Mouse (Mus musculus) MEL (cell line): Measurements from ENCODE around the gene Pde4a. TPM values are rescaled to one million over a fixed set of nuclear protein-coding genes. Genes with fewer than 3 reads are reported as not detected.

ENCODE experiments used
- DNase-seq: peaks from one replicate; pipeline ENCODE4 v3.0.0; 2011; ENCODE audit warnings: low read depth, low spot score
- H3K27ac ChIP-seq: 2 replicates; pipeline ENCODE4 v1.5.1; 2012; ENCODE audit warnings: low read depth, mild to moderate bottlenecking, control low read depth, low read length, moderate library complexity; ENCODE audit not compliant: control insufficient read depth
- H3K27me3 ChIP-seq, 2 experiments: fragments of 150-350 bp in 1 of 2; sonication (generic) in 1 of 2; 2 replicates each; pipeline ENCODE4 v1.6.1; 2012; ENCODE audit warnings: low read length in 2 of 2, mild to moderate bottlenecking in 2 of 2, improper control_type of control experiment in 1 of 2, moderate library complexity in 1 of 2; ENCODE audit not compliant: insufficient read depth in 2 of 2, control insufficient read depth in 1 of 2
- H3K36me3 ChIP-seq, 2 experiments: 2 replicates each; pipeline ENCODE4 v1.6.1; 2012 to 2014; ENCODE audit warnings: low read length in 2 of 2, improper control_type of control experiment in 1 of 2, inconsistent platforms in 1 of 2, mild to moderate bottlenecking in 1 of 2; ENCODE audit not compliant: insufficient read depth in 2 of 2, control insufficient read depth in 1 of 2
- H3K4me1 ChIP-seq, 2 experiments: fragments of 150-350 bp in 1 of 2; sonication (generic) in 1 of 2; 2 replicates each; pipeline ENCODE4 v1.6.1; 2012; ENCODE audit warnings: low read length in 2 of 2, improper control_type of control experiment in 1 of 2, mild to moderate bottlenecking in 1 of 2; ENCODE audit not compliant: insufficient read depth in 2 of 2, control insufficient read depth in 1 of 2
- H3K4me3 ChIP-seq, 2 experiments: fragments of 150-350 bp in 1 of 2; sonication (generic) in 1 of 2; 2 replicates each; pipeline ENCODE4 v1.5.1; 2012; ENCODE audit warnings: low read depth in 2 of 2, low read length in 2 of 2, mild to moderate bottlenecking in 2 of 2, moderate library complexity in 2 of 2, control low read depth in 1 of 2, improper control_type of control experiment in 1 of 2; ENCODE audit not compliant: control insufficient read depth in 1 of 2, insufficient read depth in 1 of 2
- H3K79me2 ChIP-seq: 2 replicates; pipeline ENCODE4 v1.6.1; 2012; ENCODE audit warnings: mild to moderate bottlenecking, low read length, moderate library complexity; ENCODE audit not compliant: control insufficient read depth, poor library complexity, insufficient read depth
- H3K9ac ChIP-seq: 2 replicates; pipeline ENCODE4 v1.6.1; 2012; ENCODE audit warnings: low read depth, mild to moderate bottlenecking, control low read depth, low read length, moderate library complexity; ENCODE audit not compliant: control insufficient read depth, poor library complexity, severe bottlenecking
- H3K9me3 ChIP-seq: fragments of 150-350 bp; sonication (generic); replicated peaks from 2 replicates; pipeline ENCODE4 v1.6.1; 2012; ENCODE audit warnings: mild to moderate bottlenecking, low read length, improper control_type of control experiment, moderate library complexity; ENCODE audit not compliant: insufficient read depth
- BHLHE40 ChIP-seq: IDR thresholded peaks from 2 replicates; pipeline ENCODE4 v1.6.1; 2012; ENCODE audit warnings: low read depth, mild to moderate bottlenecking, inconsistent platforms, low read length, improper control_type of control experiment, borderline replicate concordance
- CHD2 ChIP-seq: IDR thresholded peaks from 2 replicates; pipeline ENCODE4 v1.6.1; 2011; ENCODE audit warnings: low read length, improper control_type of control experiment
- CTCF ChIP-seq, 3 experiments: IDR thresholded peaks in 2 of 3; conservative IDR thresholded peaks in 1 of 3; 2 replicates each; pipeline ENCODE4 v1.5.1; 2011 to 2012; ENCODE audit warnings: low read length in 3 of 3, low read depth in 2 of 3, mild to moderate bottlenecking in 2 of 3, improper control_type of control experiment in 1 of 3, inconsistent platforms in 1 of 3, mixed read lengths in 1 of 3, moderate library complexity in 1 of 3; ENCODE audit not compliant: control insufficient read depth in 1 of 3, insufficient read depth in 1 of 3, poor library complexity in 1 of 3, severe bottlenecking in 1 of 3
- E2F4 ChIP-seq: IDR thresholded peaks from 2 replicates; pipeline ENCODE4 v1.6.1; 2011; ENCODE audit warnings: low read depth, low read length, improper control_type of control experiment, borderline replicate concordance
- ELF1 ChIP-seq: IDR thresholded peaks from 2 replicates; pipeline ENCODE4 v1.6.1; 2014; ENCODE audit warnings: low read depth, mild to moderate bottlenecking, inconsistent platforms, low read length, improper control_type of control experiment, moderate library complexity
- EP300 ChIP-seq, 2 experiments: IDR thresholded peaks; 2 replicates each; pipeline ENCODE4 v1.6.1; 2011; ENCODE audit warnings: improper control_type of control experiment in 2 of 2, low read length in 2 of 2, low read depth in 1 of 2, mild to moderate bottlenecking in 1 of 2
- ETS1 ChIP-seq: IDR thresholded peaks from 2 replicates; pipeline ENCODE4 v1.6.1; 2012; ENCODE audit warnings: low read depth, mild to moderate bottlenecking, inconsistent platforms, low read length, improper control_type of control experiment, moderate library complexity
- GATA1 ChIP-seq: IDR thresholded peaks from 2 replicates; pipeline ENCODE4 v1.6.1; 2011; ENCODE audit warnings: low read depth, low read length, improper control_type of control experiment
- HCFC1 ChIP-seq: IDR thresholded peaks from 2 replicates; pipeline ENCODE4 v1.6.1; 2012; ENCODE audit warnings: low read depth, mild to moderate bottlenecking, inconsistent platforms, low read length, improper control_type of control experiment, moderate library complexity
- JUND ChIP-seq: IDR thresholded peaks from 2 replicates; pipeline ENCODE4 v1.6.1; 2011; ENCODE audit warnings: low read depth, mild to moderate bottlenecking, improper control_type of control experiment, low read length
- MAX ChIP-seq: IDR thresholded peaks from 2 replicates; pipeline ENCODE4 v1.6.1; 2011; ENCODE audit warnings: low read length, improper control_type of control experiment
- MAZ ChIP-seq: IDR thresholded peaks from 2 replicates; pipeline ENCODE4 v1.6.1; 2012; ENCODE audit warnings: low read depth, mild to moderate bottlenecking, inconsistent platforms, low read length, improper control_type of control experiment
- MXI1 ChIP-seq: IDR thresholded peaks from 2 replicates; pipeline ENCODE4 v1.6.1; 2011; ENCODE audit warnings: mild to moderate bottlenecking, low read depth, low read length, improper control_type of control experiment
- MYB ChIP-seq: IDR thresholded peaks from 2 replicates; pipeline ENCODE4 v1.6.1; 2011; ENCODE audit warnings: mild to moderate bottlenecking, low read depth, low read length, improper control_type of control experiment
- MYC ChIP-seq: IDR thresholded peaks from 2 replicates; pipeline ENCODE4 v1.6.1; 2011; ENCODE audit warnings: low read depth, mild to moderate bottlenecking, low read length, improper control_type of control experiment, moderate library complexity
- NELFE ChIP-seq: IDR thresholded peaks from 2 replicates; pipeline ENCODE4 v1.6.1; 2011; ENCODE audit warnings: low read depth, low read length, improper control_type of control experiment
- POLR2A ChIP-seq, 2 experiments: IDR thresholded peaks; 2 replicates each; pipeline ENCODE4 v1.6.1; 2011 to 2012; ENCODE audit warnings: low read length in 2 of 2, mild to moderate bottlenecking in 2 of 2, control low read depth in 1 of 2, improper control_type of control experiment in 1 of 2, low read depth in 1 of 2, moderate library complexity in 1 of 2; ENCODE audit not compliant: control insufficient read depth in 1 of 2, insufficient read depth in 1 of 2, poor library complexity in 1 of 2
- POLR2AphosphoS2 ChIP-seq: IDR thresholded peaks from 2 replicates; pipeline ENCODE4 v1.6.1; 2011; ENCODE audit warnings: low read length, improper control_type of control experiment
- RCOR1 ChIP-seq: IDR thresholded peaks from 2 replicates; pipeline ENCODE4 v1.6.1; 2012; ENCODE audit warnings: low read depth, mild to moderate bottlenecking, inconsistent platforms, low read length, improper control_type of control experiment
- SIN3A ChIP-seq: IDR thresholded peaks from 2 replicates; pipeline ENCODE4 v1.6.1; 2012; ENCODE audit warnings: low read length, improper control_type of control experiment, inconsistent platforms
- TAL1 ChIP-seq: IDR thresholded peaks from 2 replicates; pipeline ENCODE4 v1.6.1; 2012; ENCODE audit warnings: mild to moderate bottlenecking, inconsistent platforms, low read length, moderate library complexity, mixed read lengths
- TBP ChIP-seq: IDR thresholded peaks from 2 replicates; pipeline ENCODE4 v1.8.0; 2011; ENCODE audit warnings: low read depth, low read length, improper control_type of control experiment
- TCF12 ChIP-seq: IDR thresholded peaks from 2 replicates; pipeline ENCODE4 v1.6.1; 2014; ENCODE audit warnings: low read depth, mild to moderate bottlenecking, inconsistent platforms, low read length, improper control_type of control experiment, moderate library complexity
- UBTF ChIP-seq: IDR thresholded peaks from 2 replicates; pipeline ENCODE4 v1.6.1; 2012; ENCODE audit warnings: low read depth, mild to moderate bottlenecking, inconsistent platforms, low read length, improper control_type of control experiment, moderate library complexity, borderline replicate concordance; ENCODE audit not compliant: insufficient read depth
- USF1 ChIP-seq: IDR thresholded peaks from 2 replicates; pipeline ENCODE4 v1.6.1; 2014; ENCODE audit warnings: low read depth, mild to moderate bottlenecking, inconsistent platforms, low read length, improper control_type of control experiment, moderate library complexity
- USF2 ChIP-seq, 2 experiments: IDR thresholded peaks; 2 replicates each; pipeline ENCODE4 v1.6.1; 2011 to 2012; ENCODE audit warnings: improper control_type of control experiment in 2 of 2, low read length in 2 of 2, borderline replicate concordance in 1 of 2, inconsistent platforms in 1 of 2, low read depth in 1 of 2, mild to moderate bottlenecking in 1 of 2; ENCODE audit not compliant: insufficient read depth in 1 of 2
- ZKSCAN1 ChIP-seq: IDR thresholded peaks from 2 replicates; pipeline ENCODE4 v1.6.1; 2012; ENCODE audit warnings: low read depth, mild to moderate bottlenecking, inconsistent platforms, low read length, improper control_type of control experiment, moderate library complexity
- ZMIZ1 ChIP-seq: IDR thresholded peaks from 2 replicates; pipeline ENCODE4 v1.6.1; 2012; ENCODE audit warnings: low read depth, mild to moderate bottlenecking, inconsistent platforms, low read length, improper control_type of control experiment, moderate library complexity
- ZNF384 ChIP-seq: IDR thresholded peaks from 2 replicates; pipeline ENCODE4 v1.6.1; 2012; ENCODE audit warnings: low read depth, mild to moderate bottlenecking, inconsistent platforms, low read length, improper control_type of control experiment
- polyA plus RNA-seq, 2 experiments: library from polyadenylated mRNA; stranded (reverse) in 1 of 2; unstranded in 1 of 2; fragments of >175 nt in 1 of 2; fragments of >200 nt in 1 of 2; gene quantifications; 2 replicates each; pipeline versions ENCODE4 v1.2.1 to v1.2.4; 2012; ENCODE audit warnings: low replicate concordance in 2 of 2, low read depth in 1 of 2; ENCODE audit not compliant: insufficient read length in 2 of 2, insufficient read depth in 1 of 2, missing spikeins in 1 of 2
- total RNA-seq: library from RNA; depleted of rRNA; stranded (reverse); fragments of 300-350 nt; gene quantifications from 2 replicates; pipeline ENCODE4 v1.2.3, GENCODE M21; 2012

Pde4a gene
- total and polyA plus RNA-seq, 3 experiments, result 16.6 to 53.9 (median 45.6) TPM

- Histone ChIP-seq H3K4me1 (peaks cover 12 to 30% of the 10 kb centered on the region in 2 experiments; a peak in 3 of 4 replicates), H3K9ac (peak overlapping the region; percentile 81), H3K27me3 (no peaks in the 10 kb centered on the region), H3K9me3 (no peaks in the 10 kb centered on the region), H3K36me3 (peaks cover 22 to 24% of the 10 kb centered on the region in 2 experiments), H3K79me2 (peaks cover 47% of the 10 kb centered on the region), H3K27ac (no peak overlapping the region), H3K4me3 (peak overlapping the region; percentile 79 to 96)
- DNase-seq, result peak; percentile 36
- 0 out of 2 replicates have a peak, but pooled peaks have one; percentile 4 for TF ChIP-seq RCOR1
- no peak for TF ChIP-seq USF1
Measured at GRCm38 (mm10) chr9:21236991-21237367, 71.5 kb downstream of the Pde4a start.

- H3K27ac ChIP-seq, result peak overlapping the region; percentile 86
- peak overlapping the region; percentile 81 for H3K9ac ChIP-seq
- peak overlapping the region; percentile 79 to 96 for H3K4me3 ChIP-seq
- peak; percentile 92 for DNase-seq
- H3K79me2 ChIP-seq, result peaks cover 47% of the 10 kb centered on the region
- H3K9me3 ChIP-seq, result no peaks in the 10 kb centered on the region
- peaks cover 22 to 23% of the 10 kb centered on the region in 2 experiments for H3K36me3 ChIP-seq
- peaks cover 12 to 30% of the 10 kb centered on the region in 2 experiments; a peak in 3 of 4 replicates for H3K4me1 ChIP-seq
- H3K27me3 ChIP-seq, result no peaks in the 10 kb centered on the region
- TF ChIP-seq ZNF384 (0 out of 2 replicates have a peak, but pooled peaks have one; percentile 26), MYC (peak; percentile 39; the same call in 1 of the 2 replicates), ELF1 (peak; percentile 43; the same call in 1 of the 2 replicates), ZMIZ1 (peak; percentile 28; the same call in 1 of the 2 replicates), HCFC1 (peak; percentile 36; the same call in 1 of the 2 replicates), TAL1 (no peak), TCF12 (peak; percentile 32; the same call in 1 of the 2 replicates), POLR2AphosphoS2 (peak; percentile 45; the same call in 1 of the 2 replicates), NELFE (peak; percentile 54), RCOR1 (peak; percentile 53; the same call in 1 of the 2 replicates), E2F4 (peak; percentile 74; the same call in 1 of the 2 replicates), JUND (0 out of 2 replicates have a peak, but pooled peaks have one; percentile 18), MXI1 (peak; percentile 72; the same call in 1 of the 2 replicates), CTCF (IDR thresholded peaks at IDR 0.05 in 2 of 3, conservative IDR thresholded peaks at IDR 0.05 in 1 of 3; ENCODE audit: control insufficient read depth in 1 of 3, insufficient read depth in 1 of 3, low read depth in 2 of 3, low read length in 3 of 3, poor library complexity in 1 of 3, severe bottlenecking in 1 of 3) (peak in 2 of 3 experiments; percentile 59 to 70; a peak in 3 of 6 replicates), TBP (peak; percentile 49; the same call in 1 of the 2 replicates), BHLHE40 (peak; percentile 6; the same call in 1 of the 2 replicates), ZKSCAN1 (0 out of 2 replicates have a peak, but pooled peaks have one; percentile 59), UBTF (no peak), ETS1 (peak; percentile 58; the same call in 1 of the 2 replicates), USF2 (IDR thresholded peaks at IDR 0.05; ENCODE audit: borderline replicate concordance in 1 of 2, insufficient read depth in 1 of 2, low read depth in 1 of 2, low read length in 2 of 2) (no peak), POLR2A (IDR thresholded peaks at IDR 0.05; ENCODE audit: control insufficient read depth in 1 of 2, insufficient read depth in 1 of 2, low read depth in 1 of 2, low read length in 2 of 2, poor library complexity in 1 of 2) (0 out of 4 replicates have a peak, but pooled peaks of 1 of the 2 experiments have one; percentile 14), SIN3A (no peak; the same call in 1 of the 2 replicates), MYB (peak; percentile 50), GATA1 (no peak), EP300 (IDR thresholded peaks at IDR 0.05; ENCODE audit: low read depth in 1 of 2, low read length in 2 of 2) (peak; percentile 47 to 59; a peak in 3 of 4 replicates), MAZ (peak; percentile 87; the same call in 1 of the 2 replicates), CHD2 (no peak), MAX (0 out of 2 replicates have a peak, but pooled peaks have one; percentile 18)
Measured at GRCm38 (mm10) chr9:21237368-21238003, 72.0 kb downstream of the Pde4a start.
